Mouse (Mus musculus): ENCODE data around the gene Krt39. TPM values are rescaled to one million over a fixed set of nuclear protein-coding genes. Genes with fewer than 3 reads are reported as not detected.

The Krt39 gene
- not detected in 2 replicates for polyA plus RNA-seq (2014; fragmentation: Nextera tagmentation; extraction: Ambion mirVana)

GRCm38 (mm10) chr11:99521288-99521860 lies at the start of gene Krt39:
TSS of gene Krt39 (minus strand) at chr11:99521338.
- WGBS (ENCODE audit: insufficient replicate concordance) = 80% methylated on average over 13 of the region's 13 CpGs
- Histone ChIP-seq H3K27me3 (ENCODE audit: control insufficient read depth, insufficient read depth, low read length) (no peaks in the 10 kb centered on the region), H3K4me2 (no peak within 1 kb of the TSS), H3K4me3 (ENCODE audit: low read depth, low read length) (no peak within 1 kb of the TSS), H3K4me1 (ENCODE audit: control insufficient read depth, insufficient read depth, low read length) (no peaks in the 10 kb centered on the region), H3K9me3 (replicated peaks; ENCODE audit: control insufficient read depth, low read length) (no peaks in the 10 kb centered on the region), H3K9ac (ENCODE audit: low read depth, low read length) (no peak within 1 kb of the TSS), H3K36me3 (ENCODE audit: control insufficient read depth, insufficient read depth, low read length) (no peaks in the 10 kb centered on the region), H3K27ac (ENCODE audit: low read depth, low read length) (no peak within 1 kb of the TSS)
- ATAC-seq (replicated peaks; ENCODE audit: insufficient number of reproducible peaks, low FRiP score, low TSS enrichment) = no peak

- Histone ChIP-seq H3K9me3 (replicated peaks; ENCODE audit: control insufficient read depth, low read length) (no peaks in the 10 kb centered on the region), H3K4me3 (ENCODE audit: low read depth, low read length) (no peak within 1 kb of the TSS), H3K9ac (ENCODE audit: low read depth, low read length) (no peak within 1 kb of the TSS), H3K36me3 (ENCODE audit: control insufficient read depth, insufficient read depth, low read length) (no peaks in the 10 kb centered on the region), H3K27ac (ENCODE audit: low read depth, low read length) (no peak within 1 kb of the TSS), H3K4me1 (ENCODE audit: control insufficient read depth, insufficient read depth, low read length) (no peaks in the 10 kb centered on the region), H3K4me2 (no peak within 1 kb of the TSS), H3K27me3 (ENCODE audit: control insufficient read depth, insufficient read depth, low read length) (no peaks in the 10 kb centered on the region)
- ATAC-seq (replicated peaks; ENCODE audit: insufficient number of reproducible peaks, low FRiP score, low TSS enrichment) = no peak
- WGBS (ENCODE audit: insufficient replicate concordance) = 77% methylated on average over 7 of the region's 7 CpGs
Measured at GRCm38 (mm10) chr11:99566530-99566929, 45.4 kb upstream of the Krt39 start, which contains the start of gene Krtap3-1. TSS of gene Krtap3-1 (minus strand) at chr11:99566630.

- no peak overlapping the region for H3K4me3 ChIP-seq (ENCODE audit: low read depth, low read length)
- H3K9ac ChIP-seq (ENCODE audit: low read depth, low read length) = no peak overlapping the region
- H3K36me3 ChIP-seq (ENCODE audit: control insufficient read depth, insufficient read depth, low read length) = no peaks in the 10 kb centered on the region
- no peaks in the 10 kb centered on the region for H3K27me3 ChIP-seq (ENCODE audit: control insufficient read depth, insufficient read depth, low read length)
- H3K9me3 ChIP-seq (replicated peaks; ENCODE audit: control insufficient read depth, low read length) = no peaks in the 10 kb centered on the region
- H3K4me2 ChIP-seq = no peak overlapping the region
- no peak for ATAC-seq (replicated peaks; ENCODE audit: insufficient number of reproducible peaks, low FRiP score, low TSS enrichment)
- no peaks in the 10 kb centered on the region for H3K4me1 ChIP-seq (ENCODE audit: control insufficient read depth, insufficient read depth, low read length)
- H3K27ac ChIP-seq (ENCODE audit: low read depth, low read length) = no peak overlapping the region
- WGBS (ENCODE audit: insufficient replicate concordance) = 79% methylated on average over 6 of the region's 6 CpGs
Measured at GRCm38 (mm10) chr11:99562580-99562979, 41.4 kb upstream of the Krt39 start.

GRCm38 (mm10) chr11:99559366-99559765 lies 38.2 kb upstream of the Krt39 start, which contains the start of gene Gm11939:
TSS of gene Gm11939 (minus strand) at chr11:99559466.
- WGBS (ENCODE audit: insufficient replicate concordance) = 81% methylated on average over 9 of the region's 9 CpGs
- no peaks in the 10 kb centered on the region for H3K36me3 ChIP-seq (ENCODE audit: control insufficient read depth, insufficient read depth, low read length)
- H3K27ac ChIP-seq (ENCODE audit: low read depth, low read length) = no peak within 1 kb of the TSS
- H3K9me3 ChIP-seq (replicated peaks; ENCODE audit: control insufficient read depth, low read length) = no peaks in the 10 kb centered on the region
- H3K4me1 ChIP-seq (ENCODE audit: control insufficient read depth, insufficient read depth, low read length) = no peaks in the 10 kb centered on the region
- H3K27me3 ChIP-seq (ENCODE audit: control insufficient read depth, insufficient read depth, low read length) = no peaks in the 10 kb centered on the region
- ATAC-seq (replicated peaks; ENCODE audit: insufficient number of reproducible peaks, low FRiP score, low TSS enrichment) = no peak
- H3K4me2 ChIP-seq = no peak within 1 kb of the TSS
- H3K9ac ChIP-seq (ENCODE audit: low read depth, low read length) = no peak within 1 kb of the TSS
- H3K4me3 ChIP-seq (ENCODE audit: low read depth, low read length) = no peak within 1 kb of the TSS

GRCm38 (mm10) chr11:99557976-99558745 lies 37.0 kb upstream of the Krt39 start:
- H3K4me3 ChIP-seq (ENCODE audit: low read depth, low read length) = no peak overlapping the region
- no peak overlapping the region for H3K9ac ChIP-seq (ENCODE audit: low read depth, low read length)
- H3K9me3 ChIP-seq (replicated peaks; ENCODE audit: control insufficient read depth, low read length) = no peaks in the 10 kb centered on the region
- H3K36me3 ChIP-seq (ENCODE audit: control insufficient read depth, insufficient read depth, low read length) = no peaks in the 10 kb centered on the region
- H3K4me2 ChIP-seq = no peak overlapping the region
- ATAC-seq (replicated peaks; ENCODE audit: insufficient number of reproducible peaks, low FRiP score, low TSS enrichment) = no peak
- no peaks in the 10 kb centered on the region for H3K4me1 ChIP-seq (ENCODE audit: control insufficient read depth, insufficient read depth, low read length)
- WGBS (ENCODE audit: insufficient replicate concordance) = 62% methylated on average over 3 of the region's 3 CpGs
- no peak overlapping the region for H3K27ac ChIP-seq (ENCODE audit: low read depth, low read length)
- no peaks in the 10 kb centered on the region for H3K27me3 ChIP-seq (ENCODE audit: control insufficient read depth, insufficient read depth, low read length)

GRCm38 (mm10) chr11:99556753-99557152 lies 35.6 kb upstream of the Krt39 start, which contains the start of gene Krtap3-2:
TSS of gene Krtap3-2 (minus strand) at chr11:99556853.
- no peaks in the 10 kb centered on the region for H3K4me1 ChIP-seq (ENCODE audit: control insufficient read depth, insufficient read depth, low read length)
- 73% methylated on average over 2 of the region's 2 CpGs for WGBS (ENCODE audit: insufficient replicate concordance)
- no peaks in the 10 kb centered on the region for H3K27me3 ChIP-seq (ENCODE audit: control insufficient read depth, insufficient read depth, low read length)
- no peak for ATAC-seq (replicated peaks; ENCODE audit: insufficient number of reproducible peaks, low FRiP score, low TSS enrichment)
- H3K9me3 ChIP-seq (replicated peaks; ENCODE audit: control insufficient read depth, low read length) = no peaks in the 10 kb centered on the region
- no peak within 1 kb of the TSS for H3K4me2 ChIP-seq
- H3K9ac ChIP-seq (ENCODE audit: low read depth, low read length) = no peak within 1 kb of the TSS
- no peaks in the 10 kb centered on the region for H3K36me3 ChIP-seq (ENCODE audit: control insufficient read depth, insufficient read depth, low read length)
- H3K4me3 ChIP-seq (ENCODE audit: low read depth, low read length) = no peak within 1 kb of the TSS
- no peak within 1 kb of the TSS for H3K27ac ChIP-seq (ENCODE audit: low read depth, low read length)

GRCm38 (mm10) chr11:99556195-99556594 lies 35.1 kb upstream of the Krt39 start:
- WGBS (ENCODE audit: insufficient replicate concordance) = 69% methylated on average over 2 of the region's 2 CpGs
- H3K4me2 ChIP-seq = no peak overlapping the region
- no peak overlapping the region for H3K4me3 ChIP-seq (ENCODE audit: low read depth, low read length)
- no peaks in the 10 kb centered on the region for H3K36me3 ChIP-seq (ENCODE audit: control insufficient read depth, insufficient read depth, low read length)
- H3K9ac ChIP-seq (ENCODE audit: low read depth, low read length) = no peak overlapping the region
- no peak for ATAC-seq (replicated peaks; ENCODE audit: insufficient number of reproducible peaks, low FRiP score, low TSS enrichment)
- H3K4me1 ChIP-seq (ENCODE audit: control insufficient read depth, insufficient read depth, low read length) = no peaks in the 10 kb centered on the region
- H3K27me3 ChIP-seq (ENCODE audit: control insufficient read depth, insufficient read depth, low read length) = no peaks in the 10 kb centered on the region
- H3K9me3 ChIP-seq (replicated peaks; ENCODE audit: control insufficient read depth, low read length) = no peaks in the 10 kb centered on the region
- H3K27ac ChIP-seq (ENCODE audit: low read depth, low read length) = no peak overlapping the region

- H3K9me3 ChIP-seq (replicated peaks; ENCODE audit: control insufficient read depth, low read length) = no peaks in the 10 kb centered on the region
- no peak within 1 kb of the TSS for H3K27ac ChIP-seq (ENCODE audit: low read depth, low read length)
- no peaks in the 10 kb centered on the region for H3K4me1 ChIP-seq (ENCODE audit: control insufficient read depth, insufficient read depth, low read length)
- H3K36me3 ChIP-seq (ENCODE audit: control insufficient read depth, insufficient read depth, low read length) = no peaks in the 10 kb centered on the region
- H3K27me3 ChIP-seq (ENCODE audit: control insufficient read depth, insufficient read depth, low read length) = no peaks in the 10 kb centered on the region
- no peak for ATAC-seq (replicated peaks; ENCODE audit: insufficient number of reproducible peaks, low FRiP score, low TSS enrichment)
- no peak within 1 kb of the TSS for H3K4me3 ChIP-seq (ENCODE audit: low read depth, low read length)
- no peak within 1 kb of the TSS for H3K4me2 ChIP-seq
- no peak within 1 kb of the TSS for H3K9ac ChIP-seq (ENCODE audit: low read depth, low read length)
- 76% methylated on average over 4 of the region's 4 CpGs for WGBS (ENCODE audit: insufficient replicate concordance)
Measured at GRCm38 (mm10) chr11:99550765-99551164, 29.6 kb upstream of the Krt39 start, which contains the start of gene Krtap3-3. TSS of gene Krtap3-3 (minus strand) at chr11:99550865.
